Mouse (Mus musculus) hindbrain, embryonic 10.5 days (tissue): ENCODE measurements around the gene Podn. TPM values are rescaled to one million over a fixed set of nuclear protein-coding genes. Genes with fewer than 3 reads are reported as not detected.

ENCODE experiments used
- polyA plus RNA-seq: library from polyadenylated mRNA; unstranded; fragments of >200 nt; fragmentation: Nextera tagmentation; extraction: Ambion mirVana; gene quantifications from 2 replicates; pipeline ENCODE4 v1.2.1, GENCODE M21; 2016

Gene Podn
- polyA plus RNA-seq, 1 experiment from 2014 or later, result 0.34 TPM

Other genes with a start within 250 kb of the Podn start
- gene Magoh, start 216.7 kb downstream of the Podn start, polyA plus RNA-seq, result 225 and 238 TPM in 2 replicates
- gene 0610037L13Rik, start 206.6 kb downstream of the Podn start, polyA plus RNA-seq, result 111 and 113 TPM in 2 replicates
- gene Cpt2, start 172.8 kb downstream of the Podn start, polyA plus RNA-seq, result 38.7 and 39.7 TPM in 2 replicates
- gene Slc1a7, start 128.1 kb downstream of the Podn start, polyA plus RNA-seq, result not detected in 2 replicates
- gene Scp2, start 48.6 kb upstream of the Podn start, polyA plus RNA-seq, result 186 and 213 TPM in 2 replicates
- 15.9 and 18.6 TPM in 2 replicates for gene Echdc2, start 69.0 kb upstream of the Podn start, polyA plus RNA-seq
- 0.07 TPM in 1 of 2 replicates, not detected in the other for gene Zyg11a, start 121.6 kb upstream of the Podn start, polyA plus RNA-seq
- 13.0 and 17.0 TPM in 2 replicates for gene Zyg11b, start 204.7 kb upstream of the Podn start, polyA plus RNA-seq
- 65.2 and 68.6 TPM in 2 replicates for gene Coa7, start 231.7 kb upstream of the Podn start, polyA plus RNA-seq